Comparison of ENCODE assay signal across 8 mouse cellular contexts in the genomic region with DNA sequence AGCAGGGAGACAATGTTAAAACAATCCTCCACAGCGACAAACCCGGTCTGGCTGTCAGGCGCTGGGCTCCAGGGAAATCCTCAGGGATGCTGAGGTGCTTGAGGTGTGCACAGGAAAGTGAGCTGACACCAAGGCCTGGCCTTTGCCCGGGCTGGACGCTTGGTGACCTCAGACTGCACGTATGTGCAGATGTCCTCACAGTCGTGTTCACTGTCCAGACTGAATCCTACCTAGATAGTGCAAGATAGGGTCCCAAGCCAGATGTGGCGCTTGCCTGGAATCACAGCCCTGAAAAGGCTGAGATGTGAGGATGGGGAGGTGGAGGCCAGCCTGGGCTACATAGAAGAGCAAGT. TPM values are rescaled to one million over a fixed set of nuclear protein-coding genes. Genes with fewer than 3 reads are reported as not detected.
A peak's percentile ranks its signal among the peaks of the same experiment; 100 is the strongest.
DNase-seq lines count a peak whose midpoint lies in the region; ATAC-seq and TF ChIP-seq lines count a peak whose summit lies in the region.

No protein-coding gene starts in this region.

- 3% methylated on average over 8 of the region's 8 CpGs for WGBS in heart, embryonic 15.5 days
- WGBS in bone marrow, adult 2 months = 7% methylated on average over 8 of the region's 8 CpGs
- 3% methylated on average over 8 of the region's 8 CpGs for WGBS in hindbrain, embryonic 13.5 days
- WGBS in midbrain, embryonic 12.5 days = 4% methylated on average over 8 of the region's 8 CpGs

- no peaks in the 10 kb centered on the region for H3K9me3 ChIP-seq in heart, embryonic 15.5 days (replicated peaks)
- no peaks in the 10 kb centered on the region for H3K9me3 ChIP-seq in hindbrain, embryonic 13.5 days
- no peaks in the 10 kb centered on the region for H3K9me3 ChIP-seq in midbrain, embryonic 12.5 days

- no peaks in the 10 kb centered on the region for H3K36me3 ChIP-seq in heart, embryonic 15.5 days
- no peaks in the 10 kb centered on the region for H3K36me3 ChIP-seq in hindbrain, embryonic 13.5 days
- H3K36me3 ChIP-seq in midbrain, embryonic 12.5 days = no peaks in the 10 kb centered on the region

- H3K27me3 ChIP-seq in heart, embryonic 15.5 days = no peaks in the 10 kb centered on the region
- H3K27me3 ChIP-seq in hindbrain, embryonic 13.5 days = no peaks in the 10 kb centered on the region
- H3K27me3 ChIP-seq in midbrain, embryonic 12.5 days = no peaks in the 10 kb centered on the region

- H3K27ac ChIP-seq in heart, embryonic 15.5 days = peak overlapping the region; percentile 93
- H3K27ac ChIP-seq in bone marrow, adult 2 months (ENCODE audit: control insufficient read depth, insufficient read depth, low read depth, low read length, poor library complexity) = peak overlapping the region; percentile 60
- peak overlapping the region; percentile 89 for H3K27ac ChIP-seq in hindbrain, embryonic 13.5 days
- peak overlapping the region; percentile 78 for H3K27ac ChIP-seq in midbrain, embryonic 12.5 days (replicated peaks)

- TF ChIP-seq CTCF in bone marrow, adult 2 months (IDR thresholded peaks at IDR 0.05; ENCODE audit: control insufficient read depth, insufficient read depth, low read length) = no peak

- 0 out of 2 replicates have a peak, but pooled peaks have one; percentile 3 for ATAC-seq in heart, embryonic 15.5 days (replicated peaks; ENCODE audit: insufficient number of reproducible peaks, insufficient read depth, low FRiP score, low read depth)
- peak; percentile 76; the same call in 1 of the 2 replicates for ATAC-seq in hindbrain, embryonic 13.5 days (ENCODE audit: low FRiP score)
- peak; percentile 62 for ATAC-seq in midbrain, embryonic 12.5 days (ENCODE audit: low FRiP score, low read depth)

- peak overlapping the region; percentile 77 for H3K9ac ChIP-seq in heart, embryonic 15.5 days
- peak overlapping the region; percentile 96 for H3K9ac ChIP-seq in hindbrain, embryonic 13.5 days
- peak overlapping the region; percentile 85 for H3K9ac ChIP-seq in midbrain, embryonic 12.5 days (replicated peaks)

- peaks cover 18% of the 10 kb centered on the region for H3K4me1 ChIP-seq in heart, embryonic 15.5 days (replicated peaks)
- H3K4me1 ChIP-seq in bone marrow, adult 2 months (ENCODE audit: control insufficient read depth, insufficient read depth, low read length) = peaks cover 1% of the 10 kb centered on the region; the same call in 1 of the 2 replicates
- peaks cover 20% of the 10 kb centered on the region for H3K4me1 ChIP-seq in hindbrain, embryonic 13.5 days (replicated peaks)
- H3K4me1 ChIP-seq in midbrain, embryonic 12.5 days = peaks cover 11% of the 10 kb centered on the region

- peak overlapping the region; percentile 89 for H3K4me2 ChIP-seq in heart, embryonic 15.5 days
- H3K4me2 ChIP-seq in hindbrain, embryonic 13.5 days = peak overlapping the region; percentile 92
- peak overlapping the region; percentile 91 for H3K4me2 ChIP-seq in midbrain, embryonic 12.5 days (replicated peaks)

- H3K4me3 ChIP-seq in heart, embryonic 15.5 days = peak overlapping the region; percentile 68
- peak overlapping the region; percentile 88 for H3K4me3 ChIP-seq in bone marrow, adult 2 months (replicated peaks; ENCODE audit: control insufficient read depth, low read depth, low read length)
- peak overlapping the region; percentile 97 for H3K4me3 ChIP-seq in hindbrain, embryonic 13.5 days
- peak overlapping the region; percentile 90 for H3K4me3 ChIP-seq in midbrain, embryonic 12.5 days

- no peak for DNase-seq in heart, postnatal 25 days (ENCODE audit: low spot score)
- DNase-seq in MN1 (ENCODE audit: low spot score) = no peak
- DNase-seq in cerebellum, postnatal 4 days (ENCODE audit: low spot score in 2 of 2) = no peak
- no peak for DNase-seq in T-cell, adult 2 months (ENCODE audit: low spot score)

- intact Hi-C loops in heart, postnatal 25 days (cut with DNase I) = loop anchor here (2.0 to 10.0 kb wide), 2 partner anchors 23 to 205 kb away; a partner anchor contains a TSS

- no peak for TF ChIP-seq POLR2A in bone marrow, adult 2 months (IDR thresholded peaks at IDR 0.05; ENCODE audit: borderline replicate concordance, control insufficient read depth, low read depth, low read length)

RNA-seq across cellular contexts. Expression of a gene that starts 0.4 kb away (rescaled TPM):
- polyA plus RNA-seq in heart, embryonic 15.5 days (2015; fragmentation: Nextera tagmentation; extraction: Ambion mirVana) = 68.6 and 78.9 TPM in 2 replicates
- 10 to 100 TPM; 36.2 to 37.3 TPM for total RNA-seq in heart, postnatal 25 days (2021)
- polyA plus RNA-seq in bone marrow, adult 2 months (2011; ENCODE audit: insufficient read depth, insufficient read length, low replicate concordance, missing spikeins) = 8.1 and 19.1 TPM in 2 replicates
- polyA plus RNA-seq in hindbrain, embryonic 13.5 days (2015; fragmentation: Nextera tagmentation; extraction: Ambion mirVana) = 68.5 and 69.1 TPM in 2 replicates
- 46.3 and 50.3 TPM in 2 replicates for polyA plus RNA-seq in midbrain, embryonic 12.5 days (2016; fragmentation: Nextera tagmentation; extraction: Ambion mirVana)

RNA-seq across cellular contexts. Expression of a gene that starts 21.7 kb away (rescaled TPM):
- polyA plus RNA-seq in heart, embryonic 15.5 days (2015; fragmentation: Nextera tagmentation; extraction: Ambion mirVana) = 24.5 and 29.4 TPM in 2 replicates
- total RNA-seq in heart, postnatal 25 days (2021) = 10 to 100 TPM; 18.7 to 19.8 TPM
- 4.5 and 13.9 TPM in 2 replicates for polyA plus RNA-seq in bone marrow, adult 2 months (2011; ENCODE audit: insufficient read depth, insufficient read length, low replicate concordance, missing spikeins)
- polyA plus RNA-seq in hindbrain, embryonic 13.5 days (2015; fragmentation: Nextera tagmentation; extraction: Ambion mirVana) = 36.3 and 37.4 TPM in 2 replicates
- 42.2 and 43.8 TPM in 2 replicates for polyA plus RNA-seq in midbrain, embryonic 12.5 days (2016; fragmentation: Nextera tagmentation; extraction: Ambion mirVana)

Comparison
In these comparisons a context has a peak if more than half of its experiments do, and no peak if none do; other contexts are left out.
1. ATAC-seq: peak in every context shown above with its lines; median percentile 76 in hindbrain, embryonic 13.5 days; 62 in midbrain, embryonic 12.5 days; 3 in heart, embryonic 15.5 days.